8 mouse cellular contexts compared by ENCODE assay signal in the genomic region with DNA sequence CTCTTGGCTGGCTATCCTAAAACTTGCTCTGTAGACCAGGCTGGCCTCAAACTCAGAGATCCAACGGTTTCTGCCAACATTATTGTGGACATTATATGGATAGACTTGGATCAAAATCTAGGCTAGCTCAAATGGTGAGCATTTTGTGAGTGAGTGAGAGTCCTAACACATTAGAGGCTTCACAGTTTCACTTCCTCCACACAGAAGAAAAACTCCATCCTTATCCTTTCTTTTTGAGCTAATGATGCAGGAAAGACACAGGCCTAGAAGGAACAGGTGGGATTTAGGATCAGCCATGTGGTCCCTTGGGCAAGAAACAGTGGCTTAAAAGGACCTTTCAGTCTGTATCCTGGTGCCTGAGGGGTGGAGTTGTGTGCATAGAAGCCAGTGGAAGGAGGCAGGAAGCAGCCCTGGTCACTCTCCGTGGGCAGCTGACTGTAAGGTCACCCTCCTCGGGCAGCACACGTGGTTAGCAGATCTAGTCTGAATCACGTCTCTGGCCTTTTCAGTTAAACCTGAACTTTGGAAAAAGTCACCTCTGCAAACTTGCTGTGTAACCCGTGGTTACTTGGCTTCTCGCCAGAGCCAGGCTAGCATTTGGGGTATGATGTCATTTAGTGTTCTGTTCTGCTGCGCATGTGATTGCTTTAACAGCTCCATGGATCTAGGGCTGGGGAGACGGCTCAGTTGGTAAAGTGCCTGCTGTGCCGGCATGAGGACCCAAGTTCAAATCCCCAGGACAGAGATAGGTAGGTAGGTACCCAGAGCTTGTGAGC.
DNase-seq lines count a peak whose midpoint lies in the region; ATAC-seq lines count a peak whose summit lies in the region.

No protein-coding gene starts in this region.

- WGBS in intestine, embryonic 14.5 days = 39% methylated on average over 10 of the region's 10 CpGs
- WGBS in neural tube, embryonic 12.5 days = 72% methylated on average over 10 of the region's 10 CpGs

- no peaks in the 10 kb centered on the region for H3K9me3 ChIP-seq in intestine, embryonic 14.5 days (ENCODE audit: control insufficient read depth, low read length)
- H3K9me3 ChIP-seq in neural tube, embryonic 12.5 days = no peaks in the 10 kb centered on the region

- H3K36me3 ChIP-seq in intestine, embryonic 14.5 days (ENCODE audit: control insufficient read depth, insufficient read depth, low read length) = peaks cover 15% of the 10 kb centered on the region
- H3K36me3 ChIP-seq in neural tube, embryonic 12.5 days = peaks cover 12% of the 10 kb centered on the region; the same call in 1 of the 2 replicates

- no peak overlapping the region for H3K4me2 ChIP-seq in intestine, embryonic 14.5 days (ENCODE audit: low read length)
- no peak overlapping the region for H3K4me2 ChIP-seq in neural tube, embryonic 12.5 days (replicated peaks)

- intact Hi-C loops in left cerebral cortex, postnatal 25 days (cut with DNase I) = no loop called here
- intact Hi-C loops in gastrocnemius, postnatal 14 days (cut with DNase I; ENCODE audit: low total_unique reads) = no loop called here

- ATAC-seq in intestine, embryonic 14.5 days (replicated peaks; ENCODE audit: low FRiP score, low TSS enrichment, low read depth) = peak; percentile 60
- ATAC-seq in neural tube, embryonic 12.5 days (ENCODE audit: low FRiP score, low read depth) = peak; percentile 61

- peaks cover 6% of the 10 kb centered on the region; the same call in 1 of the 2 replicates for H3K4me1 ChIP-seq in intestine, embryonic 14.5 days (replicated peaks; ENCODE audit: control insufficient read depth, insufficient read depth, low read length)
- no peaks in the 10 kb centered on the region for H3K4me1 ChIP-seq in neural tube, embryonic 12.5 days

- peak; percentile 43 to 49 for DNase-seq in left cerebral cortex, postnatal 25 days (ENCODE audit: low spot score in 2 of 2)
- no peak for DNase-seq in left cerebral cortex, adult 8-10 months (ENCODE audit: low spot score in 2 of 2)
- peak; percentile 41 to 48 for DNase-seq in cerebellum, adult 18-20 months
- peak; percentile 58 for DNase-seq in gastrocnemius, postnatal 14 days
- DNase-seq in intestine, embryonic 14.5 days (ENCODE audit: low spot score) = peak; percentile 78
- peak; percentile 67 for DNase-seq in liver
- no peak for DNase-seq in thymus, postnatal 25 days

- no peak overlapping the region for H3K9ac ChIP-seq in intestine, embryonic 14.5 days (ENCODE audit: low read length)
- H3K9ac ChIP-seq in neural tube, embryonic 12.5 days = no peak overlapping the region

- H3K4me3 ChIP-seq in intestine, embryonic 14.5 days (ENCODE audit: low read depth, low read length) = no peak overlapping the region
- no peak overlapping the region for H3K4me3 ChIP-seq in neural tube, embryonic 12.5 days

- no peak overlapping the region for H3K27ac ChIP-seq in intestine, embryonic 14.5 days (ENCODE audit: low read depth)
- H3K27ac ChIP-seq in neural tube, embryonic 12.5 days = no peak overlapping the region

- H3K27me3 ChIP-seq in intestine, embryonic 14.5 days (replicated peaks; ENCODE audit: control insufficient read depth, insufficient read depth, low read length) = no peaks in the 10 kb centered on the region
- no peaks in the 10 kb centered on the region for H3K27me3 ChIP-seq in neural tube, embryonic 12.5 days (replicated peaks)

Comparison
In these comparisons a context has a peak if more than half of its experiments do, and no peak if none do; other contexts are left out.
1. DNase-seq: peak in left cerebral cortex, postnatal 25 days (2 of 2), cerebellum, adult 18-20 months (2 of 2), gastrocnemius, postnatal 14 days (single experiment), intestine, embryonic 14.5 days (single experiment) and liver (single experiment); none in left cerebral cortex, adult 8-10 months (0 of 2) and thymus, postnatal 25 days (single experiment).